Mouse (Mus musculus) intestine, embryonic 16.5 days (tissue): ENCODE data around the gene Brwd1. TPM values are rescaled to one million over a fixed set of nuclear protein-coding genes. Genes with fewer than 3 reads are reported as not detected.

Source experiments
- ATAC-seq: fragments of 200-750 bp; cut with Nextera tagmentation; 2 replicates; pipeline ENCODE4 v1.8.0; 2017; ENCODE audit warnings: moderate TSS enrichment, moderate library complexity
- H3K27ac ChIP-seq: fragments of 300-500 bp; sonication (generic); 2 replicates; pipeline ENCODE4 v1.5.1; 2014; ENCODE audit warnings: mild to moderate bottlenecking, low read length
- H3K27me3 ChIP-seq: fragments of 300-500 bp; sonication (generic); replicated peaks from 2 replicates; pipeline ENCODE4 v1.6.1; 2014; ENCODE audit warnings: low read length, control low read depth, mixed read lengths; ENCODE audit not compliant: control insufficient read depth, insufficient read depth
- H3K36me3 ChIP-seq: fragments of 300-500 bp; sonication (generic); 2 replicates; pipeline ENCODE4 v1.6.1; 2014; ENCODE audit warnings: low read length, control low read depth; ENCODE audit not compliant: control insufficient read depth, insufficient read depth
- H3K4me1 ChIP-seq: fragments of 300-500 bp; sonication (generic); 2 replicates; pipeline ENCODE4 v1.6.1; 2014; ENCODE audit warnings: low read length, control low read depth, mixed read lengths; ENCODE audit not compliant: control insufficient read depth, insufficient read depth
- H3K4me2 ChIP-seq: fragments of 300-500 bp; sonication (generic); 2 replicates; pipeline ENCODE4 v1.6.1; 2014; ENCODE audit warnings: low read depth, low read length, control low read depth
- H3K4me3 ChIP-seq: fragments of 300-500 bp; sonication (generic); 2 replicates; pipeline ENCODE4 v1.5.1; 2014; ENCODE audit warnings: mild to moderate bottlenecking, low read length
- H3K9ac ChIP-seq: fragments of 300-500 bp; sonication (generic); 2 replicates; pipeline ENCODE4 v1.6.1; 2014; ENCODE audit warnings: low read depth, low read length
- H3K9me3 ChIP-seq: fragments of 300-500 bp; sonication (generic); 2 replicates; pipeline ENCODE4 v1.6.1; 2016; ENCODE audit warnings: low read length, control low read depth; ENCODE audit not compliant: control insufficient read depth
- WGBS: fragments of 180-500 bp; shearing (Covaris S2); extraction: QIAGEN DNeasy Blood & Tissue Kit; methylation state at CpG from one replicate; pipeline ENCODE4 v1.1.7; 2014; 5-methylcytosine and 5-hydroxymethylcytosine counted together
- polyA plus RNA-seq: library from polyadenylated mRNA; unstranded; fragments of >200 nt; fragmentation: Nextera tagmentation; extraction: Ambion mirVana; gene quantifications from 2 replicates; pipeline ENCODE4 v1.2.1, GENCODE M21; 2015

Brwd1 gene
- polyA plus RNA-seq, result 47.0 and 51.6 TPM in 2 replicates

GRCm38 (mm10) chr16:96082301-96083178 lies at the start of gene Brwd1:
TSS of gene Brwd1 (minus strand) at chr16:96082526.
- Histone ChIP-seq H3K9me3 (no peaks in the 10 kb centered on the region), H3K4me2 (peak within 1 kb of the TSS; percentile 76), H3K27ac (peak within 1 kb of the TSS; percentile 98), H3K4me3 (peak within 1 kb of the TSS; percentile 95), H3K27me3 (no peaks in the 10 kb centered on the region), H3K9ac (peak within 1 kb of the TSS; percentile 97), H3K36me3 (peaks cover 12% of the 10 kb centered on the region), H3K4me1 (peaks cover 19% of the 10 kb centered on the region)
- under 1% methylated on average over 75 of the region's 107 CpGs for WGBS
- peak; percentile 79 for ATAC-seq

- H3K4me3 ChIP-seq, result peak overlapping the region; percentile 85
- no peaks in the 10 kb centered on the region for H3K27me3 ChIP-seq
- H3K9ac ChIP-seq, result peak overlapping the region; percentile 96
- peak overlapping the region; percentile 85 for H3K27ac ChIP-seq
- H3K4me2 ChIP-seq, result peak overlapping the region; percentile 75
- peaks cover 14% of the 10 kb centered on the region for H3K4me1 ChIP-seq
- 4% methylated on average over 9 of the region's 9 CpGs for WGBS
- no peak for ATAC-seq
- H3K9me3 ChIP-seq, result no peaks in the 10 kb centered on the region
- peaks cover 11% of the 10 kb centered on the region for H3K36me3 ChIP-seq
Observed at GRCm38 (mm10) chr16:96128466-96128865, 46.1 kb upstream of the Brwd1 start.

- peak; percentile 97 for ATAC-seq
- no peaks in the 10 kb centered on the region for H3K27me3 ChIP-seq
- peak within 1 kb of the TSS; percentile 85 for H3K4me3 ChIP-seq
- no peaks in the 10 kb centered on the region for H3K9me3 ChIP-seq
- peaks cover 14% of the 10 kb centered on the region for H3K4me1 ChIP-seq
- peak within 1 kb of the TSS; percentile 85 for H3K27ac ChIP-seq
- peak within 1 kb of the TSS; percentile 96 for H3K9ac ChIP-seq
- H3K4me2 ChIP-seq, result peak within 1 kb of the TSS; percentile 83
- peaks cover 16% of the 10 kb centered on the region for H3K36me3 ChIP-seq
- WGBS, result under 1% methylated on average over 68 of the region's 72 CpGs
Observed at GRCm38 (mm10) chr16:96127657-96128344, 45.5 kb upstream of the Brwd1 start, which contains the start of gene Hmgn1. TSS of gene Hmgn1 (minus strand) at chr16:96127729.

GRCm38 (mm10) chr16:96127288-96127656 lies 44.9 kb upstream of the Brwd1 start:
- under 1% methylated on average over 47 of the region's 52 CpGs for WGBS
- H3K27ac ChIP-seq, result peak overlapping the region; percentile 85
- H3K4me2 ChIP-seq, result peak overlapping the region; percentile 83
- H3K36me3 ChIP-seq, result peaks cover 18% of the 10 kb centered on the region
- peaks cover 14% of the 10 kb centered on the region for H3K4me1 ChIP-seq
- H3K9me3 ChIP-seq, result no peaks in the 10 kb centered on the region
- peak overlapping the region; percentile 85 for H3K4me3 ChIP-seq
- no peaks in the 10 kb centered on the region for H3K27me3 ChIP-seq
- H3K9ac ChIP-seq, result peak overlapping the region; percentile 96
- ATAC-seq, result peak; percentile 69

- H3K4me1 ChIP-seq, result peaks cover 14% of the 10 kb centered on the region
- peaks cover 19% of the 10 kb centered on the region for H3K36me3 ChIP-seq
- H3K27me3 ChIP-seq, result no peaks in the 10 kb centered on the region
- no peaks in the 10 kb centered on the region for H3K9me3 ChIP-seq
- ATAC-seq, result no peak
- peak overlapping the region; percentile 85 for H3K27ac ChIP-seq
- H3K9ac ChIP-seq, result peak overlapping the region; percentile 96
- WGBS, result 1% methylated on average over 19 of the region's 19 CpGs
- H3K4me2 ChIP-seq, result peak overlapping the region; percentile 83
- H3K4me3 ChIP-seq, result peak overlapping the region; percentile 85
Observed at GRCm38 (mm10) chr16:96126684-96127171, 44.4 kb upstream of the Brwd1 start.

GRCm38 (mm10) chr16:96120022-96120623 lies 37.8 kb upstream of the Brwd1 start:
- Histone ChIP-seq H3K27ac (no peak overlapping the region), H3K27me3 (no peaks in the 10 kb centered on the region), H3K9me3 (no peaks in the 10 kb centered on the region), H3K4me1 (no peaks in the 10 kb centered on the region), H3K9ac (no peak overlapping the region), H3K4me3 (no peak overlapping the region), H3K4me2 (no peak overlapping the region), H3K36me3 (peaks cover 15% of the 10 kb centered on the region)
- ATAC-seq, result 0 out of 2 replicates have a peak, but pooled peaks have one; percentile 31
- 51% methylated on average over 4 of the region's 4 CpGs for WGBS

GRCm38 (mm10) chr16:96114729-96115128 lies 32.4 kb upstream of the Brwd1 start:
- Histone ChIP-seq H3K9me3 (no peaks in the 10 kb centered on the region), H3K9ac (no peak overlapping the region), H3K27me3 (no peaks in the 10 kb centered on the region), H3K36me3 (no peaks in the 10 kb centered on the region), H3K4me2 (no peak overlapping the region), H3K4me1 (no peaks in the 10 kb centered on the region), H3K27ac (no peak overlapping the region), H3K4me3 (no peak overlapping the region)
- no peak for ATAC-seq
- 58% methylated on average over 4 of the region's 4 CpGs for WGBS

- no peaks in the 10 kb centered on the region for H3K27me3 ChIP-seq
- no peak overlapping the region for H3K9ac ChIP-seq
- no peak overlapping the region for H3K4me2 ChIP-seq
- WGBS, result 46% methylated on average over 2 of the region's 2 CpGs
- H3K9me3 ChIP-seq, result no peaks in the 10 kb centered on the region
- no peaks in the 10 kb centered on the region for H3K4me1 ChIP-seq
- no peak overlapping the region for H3K4me3 ChIP-seq
- H3K27ac ChIP-seq, result no peak overlapping the region
- no peaks in the 10 kb centered on the region for H3K36me3 ChIP-seq
- ATAC-seq, result no peak
Observed at GRCm38 (mm10) chr16:96112769-96113168, 30.4 kb upstream of the Brwd1 start.
